Mouse (Mus musculus): ENCODE measurements at regions not wholly inside any gene's neighbourhood (a gene's known extent, or its start where the extent isn't known, plus 50 kb on each side); places are given as distances from the start of the nearest gene placed in this dataset.
A peak's percentile ranks its signal among the peaks of the same experiment; 100 is the strongest.

- 48% methylated on average over 15 of the region's 15 CpGs for WGBS
- no peaks in the 10 kb centered on the region for H3K36me3 ChIP-seq
- no peaks in the 10 kb centered on the region for H3K27me3 ChIP-seq
- H3K9me3 ChIP-seq (replicated peaks), result no peaks in the 10 kb centered on the region
- H3K4me2 ChIP-seq (replicated peaks), result no peak overlapping the region
- peaks cover 42% of the 10 kb centered on the region for H3K4me1 ChIP-seq
- ATAC-seq (ENCODE audit: insufficient number of reproducible peaks, low FRiP score, low TSS enrichment, low read depth), result no peak
- H3K9ac ChIP-seq, result no peak overlapping the region
- H3K27ac ChIP-seq (replicated peaks), result peak overlapping the region; percentile 34
- no peak overlapping the region for H3K4me3 ChIP-seq (replicated peaks)
Observed at GRCm38 (mm10) chr2:166433655-166434333, 278.3 kb upstream of the Sulf2 start.

DNA sequence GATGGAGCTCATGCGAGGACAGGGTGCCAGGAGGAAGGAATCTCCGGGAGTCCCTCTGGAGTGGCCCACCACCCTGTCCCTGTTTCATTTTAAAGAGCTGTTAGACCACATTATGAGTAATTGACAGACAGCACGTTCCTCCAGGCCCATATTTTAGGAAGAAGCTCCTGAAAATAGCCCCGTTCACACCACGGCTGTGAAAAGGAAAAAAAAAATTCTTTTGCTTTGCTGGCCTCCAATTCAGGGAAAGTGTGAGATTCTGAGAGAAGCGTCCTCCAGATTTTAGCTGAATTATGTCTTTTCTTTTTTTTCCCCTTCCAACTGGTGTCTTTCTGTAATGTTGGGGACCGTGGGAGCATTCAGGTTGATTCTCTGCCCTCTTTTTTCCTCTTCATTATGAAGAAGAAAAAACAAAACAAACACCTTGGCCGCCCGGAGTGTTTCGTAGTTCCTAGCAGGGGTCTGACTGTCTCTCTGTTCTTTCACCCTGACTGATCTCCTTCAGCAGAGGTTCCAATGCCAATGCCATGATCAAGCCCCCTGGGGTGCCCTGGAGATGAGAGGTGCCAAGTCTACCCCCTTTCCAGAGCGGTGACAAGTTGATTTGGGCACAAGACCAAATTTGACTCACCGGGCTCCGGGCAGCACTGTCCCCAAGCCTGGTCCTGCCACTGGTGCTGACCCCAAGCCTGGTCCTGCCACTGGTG is 277.6 kb upstream of the Sulf2 start:
- Histone ChIP-seq H3K27ac (replicated peaks) (no peak overlapping the region), H3K4me1 (peaks cover 43% of the 10 kb centered on the region), H3K4me3 (replicated peaks) (no peak overlapping the region), H3K4me2 (replicated peaks) (no peak overlapping the region), H3K36me3 (no peaks in the 10 kb centered on the region), H3K9ac (no peak overlapping the region), H3K27me3 (no peaks in the 10 kb centered on the region), H3K9me3 (replicated peaks) (no peaks in the 10 kb centered on the region)
- ATAC-seq (ENCODE audit: insufficient number of reproducible peaks, low FRiP score, low TSS enrichment, low read depth), result no peak
- WGBS, result 59% methylated on average over 13 of the region's 13 CpGs

GRCm38 (mm10) chr2:166432531-166432930 is 277.1 kb upstream of the Sulf2 start:
- Histone ChIP-seq H3K4me3 (replicated peaks) (no peak overlapping the region), H3K27me3 (no peaks in the 10 kb centered on the region), H3K4me2 (replicated peaks) (no peak overlapping the region), H3K9me3 (replicated peaks) (no peaks in the 10 kb centered on the region), H3K27ac (replicated peaks) (no peak overlapping the region), H3K4me1 (peaks cover 49% of the 10 kb centered on the region), H3K9ac (no peak overlapping the region), H3K36me3 (no peaks in the 10 kb centered on the region)
- WGBS, result 48% methylated on average over 8 of the region's 8 CpGs
- ATAC-seq (ENCODE audit: insufficient number of reproducible peaks, low FRiP score, low TSS enrichment, low read depth), result no peak

- ATAC-seq (ENCODE audit: insufficient number of reproducible peaks, low FRiP score, low TSS enrichment, low read depth), result no peak
- WGBS, result 18% methylated on average over 5 of the region's 5 CpGs
- H3K4me3 ChIP-seq (replicated peaks), result no peak overlapping the region
- H3K9ac ChIP-seq, result no peak overlapping the region
- no peak overlapping the region for H3K4me2 ChIP-seq (replicated peaks)
- H3K9me3 ChIP-seq (replicated peaks), result no peaks in the 10 kb centered on the region
- peaks cover 73% of the 10 kb centered on the region for H3K4me1 ChIP-seq
- H3K27me3 ChIP-seq, result no peaks in the 10 kb centered on the region
- H3K36me3 ChIP-seq, result no peaks in the 10 kb centered on the region
- peak overlapping the region; percentile 34; the same call in 1 of the 2 replicates for H3K27ac ChIP-seq (replicated peaks)
Observed at GRCm38 (mm10) chr2:166429918-166430317, 274.5 kb upstream of the Sulf2 start.

- ATAC-seq (ENCODE audit: insufficient number of reproducible peaks, low FRiP score, low TSS enrichment, low read depth), result no peak
- no peak overlapping the region for H3K4me2 ChIP-seq (replicated peaks)
- peaks cover 70% of the 10 kb centered on the region for H3K4me1 ChIP-seq
- H3K27ac ChIP-seq (replicated peaks), result peak overlapping the region; percentile 34; the same call in 1 of the 2 replicates
- no peaks in the 10 kb centered on the region for H3K9me3 ChIP-seq (replicated peaks)
- H3K9ac ChIP-seq, result no peak overlapping the region
- WGBS, result 68% methylated on average over 12 of the region's 12 CpGs
- H3K27me3 ChIP-seq, result no peaks in the 10 kb centered on the region
- H3K36me3 ChIP-seq, result no peaks in the 10 kb centered on the region
- no peak overlapping the region for H3K4me3 ChIP-seq (replicated peaks)
Observed at GRCm38 (mm10) chr2:166429494-166429893, 274.0 kb upstream of the Sulf2 start.

- no peaks in the 10 kb centered on the region for H3K27me3 ChIP-seq
- H3K4me2 ChIP-seq (replicated peaks), result no peak overlapping the region
- peaks cover 51% of the 10 kb centered on the region for H3K4me1 ChIP-seq
- WGBS, result 27% methylated on average over 6 of the region's 6 CpGs
- no peak overlapping the region for H3K9ac ChIP-seq
- no peaks in the 10 kb centered on the region for H3K9me3 ChIP-seq (replicated peaks)
- ATAC-seq (ENCODE audit: insufficient number of reproducible peaks, low FRiP score, low TSS enrichment, low read depth), result no peak
- no peak overlapping the region for H3K4me3 ChIP-seq (replicated peaks)
- H3K36me3 ChIP-seq, result no peaks in the 10 kb centered on the region
- peak overlapping the region; percentile 52 for H3K27ac ChIP-seq (replicated peaks)
Observed at GRCm38 (mm10) chr2:166427390-166427789, 271.9 kb upstream of the Sulf2 start.

DNA sequence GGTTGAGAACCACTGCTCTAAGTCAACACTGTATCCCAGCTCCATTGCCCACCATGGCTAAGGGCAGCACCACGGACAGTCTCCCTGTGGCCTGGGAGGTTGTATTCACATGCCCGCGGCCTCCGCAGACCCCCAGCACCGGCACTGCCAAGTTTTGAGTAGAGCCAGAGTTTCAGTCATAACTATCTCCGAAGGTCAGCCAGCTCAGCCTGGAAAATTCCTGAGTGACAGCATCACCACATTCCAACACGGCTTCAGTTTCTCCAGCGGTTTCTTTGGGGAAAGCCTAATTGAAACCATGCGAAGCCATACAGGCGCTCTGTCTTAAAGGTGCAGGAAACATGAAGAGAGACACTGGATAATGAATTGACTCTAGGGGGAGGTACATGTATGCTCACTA is 271.5 kb upstream of the Sulf2 start:
- Histone ChIP-seq H3K9ac (no peak overlapping the region), H3K27ac (replicated peaks) (peak overlapping the region; percentile 52), H3K9me3 (replicated peaks) (no peaks in the 10 kb centered on the region), H3K27me3 (no peaks in the 10 kb centered on the region), H3K4me3 (replicated peaks) (no peak overlapping the region), H3K4me1 (peaks cover 46% of the 10 kb centered on the region), H3K36me3 (no peaks in the 10 kb centered on the region), H3K4me2 (replicated peaks) (peak overlapping the region; percentile 28)
- WGBS, result 3% methylated on average over 10 of the region's 10 CpGs
- ATAC-seq (ENCODE audit: insufficient number of reproducible peaks, low FRiP score, low TSS enrichment, low read depth), result peak; percentile 89

- Histone ChIP-seq H3K4me1 (peaks cover 45% of the 10 kb centered on the region), H3K9ac (no peak overlapping the region), H3K4me2 (replicated peaks) (peak overlapping the region; percentile 28; the same call in 1 of the 2 replicates), H3K27me3 (no peaks in the 10 kb centered on the region), H3K4me3 (replicated peaks) (no peak overlapping the region), H3K27ac (replicated peaks) (peak overlapping the region; percentile 52), H3K9me3 (replicated peaks) (no peaks in the 10 kb centered on the region), H3K36me3 (no peaks in the 10 kb centered on the region)
- 28% methylated on average over 6 of the region's 6 CpGs for WGBS
- ATAC-seq (ENCODE audit: insufficient number of reproducible peaks, low FRiP score, low TSS enrichment, low read depth), result no peak
Observed at GRCm38 (mm10) chr2:166426457-166426856, 271.0 kb upstream of the Sulf2 start.

GRCm38 (mm10) chr2:166425141-166425540 is 269.7 kb upstream of the Sulf2 start:
- ATAC-seq (ENCODE audit: insufficient number of reproducible peaks, low FRiP score, low TSS enrichment, low read depth), result no peak
- Histone ChIP-seq H3K36me3 (no peaks in the 10 kb centered on the region), H3K27ac (replicated peaks) (0 out of 2 replicates have a peak overlapping the region, but pooled peaks have one; percentile 13), H3K9me3 (replicated peaks) (no peaks in the 10 kb centered on the region), H3K4me2 (replicated peaks) (no peak overlapping the region), H3K4me1 (peaks cover 43% of the 10 kb centered on the region), H3K27me3 (no peaks in the 10 kb centered on the region), H3K9ac (no peak overlapping the region), H3K4me3 (replicated peaks) (no peak overlapping the region)
- WGBS, result 77% methylated on average over 3 of the region's 3 CpGs

DNA sequence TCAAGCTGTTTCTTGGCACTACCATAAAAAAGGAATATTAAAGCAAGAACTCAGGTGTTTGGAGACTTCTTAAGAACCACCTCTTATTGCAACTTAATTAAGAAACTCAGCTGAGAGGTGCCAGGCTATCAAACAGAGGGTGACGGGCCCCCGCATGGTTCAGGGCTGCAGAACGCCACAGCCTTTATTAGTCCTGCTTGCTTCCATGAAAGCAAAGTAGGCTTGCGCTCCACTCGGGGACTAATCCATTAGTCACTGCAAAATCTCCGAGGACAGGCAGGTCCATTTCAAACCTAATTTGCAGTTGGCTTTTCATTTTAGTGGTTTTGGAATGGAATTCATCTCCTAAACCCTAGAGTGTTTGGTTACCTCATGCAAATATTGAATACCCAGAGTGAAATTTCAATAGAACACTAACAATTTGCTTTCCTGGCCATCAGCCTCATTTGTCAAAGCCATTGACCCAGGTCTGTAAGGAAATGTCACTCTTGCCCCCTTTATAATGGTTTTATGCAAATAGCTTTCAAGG is 267.7 kb upstream of the Sulf2 start:
- H3K27me3 ChIP-seq, result no peaks in the 10 kb centered on the region
- no peaks in the 10 kb centered on the region for H3K9me3 ChIP-seq (replicated peaks)
- no peak overlapping the region for H3K4me3 ChIP-seq (replicated peaks)
- WGBS, result 57% methylated on average over 6 of the region's 6 CpGs
- no peak overlapping the region for H3K4me2 ChIP-seq (replicated peaks)
- no peaks in the 10 kb centered on the region for H3K36me3 ChIP-seq
- H3K9ac ChIP-seq, result no peak overlapping the region
- ATAC-seq (ENCODE audit: insufficient number of reproducible peaks, low FRiP score, low TSS enrichment, low read depth), result no peak
- H3K27ac ChIP-seq (replicated peaks), result no peak overlapping the region
- H3K4me1 ChIP-seq, result peaks cover 45% of the 10 kb centered on the region

DNA sequence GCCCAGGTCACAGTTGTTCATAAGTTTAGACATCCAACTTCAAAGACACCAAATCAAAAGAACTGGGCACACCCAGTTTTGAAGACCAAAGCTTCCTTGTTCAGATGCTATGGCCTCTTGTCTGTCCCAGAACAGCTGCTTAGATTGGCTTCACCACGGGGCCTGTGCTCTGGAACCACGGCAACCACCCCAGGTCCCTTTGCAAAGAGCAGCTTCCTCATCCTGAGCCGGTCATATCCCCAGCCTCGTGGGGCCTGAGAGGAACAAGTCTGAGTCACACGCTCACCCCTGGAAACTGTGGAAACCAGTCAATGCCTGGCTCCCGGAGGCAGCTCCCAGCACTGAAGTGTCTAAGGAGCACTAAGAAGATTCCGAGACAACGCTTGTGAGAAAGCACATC is 264.8 kb upstream of the Sulf2 start:
- no peaks in the 10 kb centered on the region for H3K27me3 ChIP-seq
- no peak overlapping the region for H3K4me3 ChIP-seq (replicated peaks)
- H3K9me3 ChIP-seq (replicated peaks), result no peaks in the 10 kb centered on the region
- WGBS, result 68% methylated on average over 8 of the region's 8 CpGs
- no peak overlapping the region for H3K9ac ChIP-seq
- H3K4me2 ChIP-seq (replicated peaks), result no peak overlapping the region
- H3K4me1 ChIP-seq, result peaks cover 31% of the 10 kb centered on the region
- ATAC-seq (ENCODE audit: insufficient number of reproducible peaks, low FRiP score, low TSS enrichment, low read depth), result no peak
- no peak overlapping the region for H3K27ac ChIP-seq (replicated peaks)
- H3K36me3 ChIP-seq, result no peaks in the 10 kb centered on the region
